Mouse (Mus musculus): ENCODE results near the gene Hoxa6. TPM values are rescaled to one million over a fixed set of nuclear protein-coding genes. Genes with fewer than 3 reads are reported as not detected.

The Hoxa6 gene
- polyA plus RNA-seq, 1 experiment, result 1.7 TPM

DNA sequence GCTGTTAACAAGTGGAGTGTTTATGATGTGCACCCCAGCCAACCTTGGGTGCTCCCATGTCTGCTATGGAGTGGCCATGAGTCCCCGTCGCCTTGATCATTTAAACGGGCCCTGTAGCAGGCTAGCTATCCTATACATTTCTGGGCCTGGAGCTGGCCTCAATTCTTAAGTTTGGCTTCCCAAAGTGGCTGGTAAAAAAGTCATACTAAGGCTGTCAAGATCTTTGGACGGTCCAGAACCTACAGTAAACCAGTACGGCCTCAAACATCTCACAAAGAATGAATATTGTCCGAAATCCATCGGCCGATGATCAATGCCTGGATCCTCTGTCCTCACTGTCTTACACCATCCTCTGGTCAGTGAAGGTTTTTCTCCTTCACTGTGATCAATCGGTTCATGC is 26.7 kb upstream of the Hoxa6 start:
- no peak overlapping the region for H3K4me3 ChIP-seq (replicated peaks; ENCODE audit: extremely low read depth, low read depth, low read length)
- no peak for DNase-seq
- TF ChIP-seq POLR2A (IDR thresholded peaks at IDR 0.05; ENCODE audit: borderline replicate concordance, extremely low read depth, low read depth, low read length) (no peak), CTCF (IDR thresholded peaks at IDR 0.05; ENCODE audit: insufficient read depth, low read length) (no peak)
- WGBS, result 35% methylated on average over 9 of the region's 9 CpGs
- H3K4me1 ChIP-seq (ENCODE audit: control insufficient read depth, insufficient read depth, low read length), result no peaks in the 10 kb centered on the region

DNA sequence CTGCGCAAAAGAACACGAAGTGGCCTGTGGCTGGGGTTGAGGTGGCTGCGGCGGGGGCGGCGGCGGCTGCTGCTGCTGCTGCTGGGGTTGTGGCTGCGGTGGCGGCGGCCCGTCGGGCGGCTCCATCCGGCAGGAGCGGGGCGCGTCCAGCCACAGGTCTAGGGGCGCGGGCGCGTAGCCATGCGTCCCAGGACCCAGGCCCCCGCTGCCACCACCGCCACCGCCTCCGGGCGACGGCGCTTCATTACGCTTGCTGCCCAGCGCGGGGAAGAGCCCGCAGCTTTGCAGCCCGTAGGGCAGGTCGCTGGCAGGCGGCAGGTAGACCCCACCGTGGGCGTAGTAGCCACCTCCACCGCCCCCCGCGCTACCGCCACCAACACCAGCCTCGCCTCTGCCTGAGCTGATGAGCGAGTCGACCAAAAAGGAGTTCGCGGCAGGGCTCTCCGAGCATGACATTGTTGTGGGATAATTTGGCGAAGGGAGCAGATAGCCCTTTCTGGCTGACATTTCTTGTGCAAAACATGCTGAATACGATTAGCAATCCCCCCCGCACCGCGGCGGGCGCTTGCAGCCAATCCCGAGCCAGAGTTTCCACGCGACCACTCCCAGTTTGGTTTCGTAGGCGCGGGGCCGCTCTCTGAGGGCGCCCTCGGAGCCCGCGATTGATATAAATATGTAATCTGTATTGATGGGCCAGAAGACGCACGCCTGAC is 26.1 kb upstream of the Hoxa6 start:
- H3K4me1 ChIP-seq (ENCODE audit: control insufficient read depth, insufficient read depth, low read length), result no peaks in the 10 kb centered on the region
- no peak for DNase-seq
- no peak overlapping the region for H3K4me3 ChIP-seq (replicated peaks; ENCODE audit: extremely low read depth, low read depth, low read length)
- no peak for TF ChIP-seq CTCF (IDR thresholded peaks at IDR 0.05; ENCODE audit: insufficient read depth, low read length)
- TF ChIP-seq POLR2A (IDR thresholded peaks at IDR 0.05; ENCODE audit: borderline replicate concordance, extremely low read depth, low read depth, low read length), result no peak
- 2% methylated on average over 65 of the region's 68 CpGs for WGBS

DNA sequence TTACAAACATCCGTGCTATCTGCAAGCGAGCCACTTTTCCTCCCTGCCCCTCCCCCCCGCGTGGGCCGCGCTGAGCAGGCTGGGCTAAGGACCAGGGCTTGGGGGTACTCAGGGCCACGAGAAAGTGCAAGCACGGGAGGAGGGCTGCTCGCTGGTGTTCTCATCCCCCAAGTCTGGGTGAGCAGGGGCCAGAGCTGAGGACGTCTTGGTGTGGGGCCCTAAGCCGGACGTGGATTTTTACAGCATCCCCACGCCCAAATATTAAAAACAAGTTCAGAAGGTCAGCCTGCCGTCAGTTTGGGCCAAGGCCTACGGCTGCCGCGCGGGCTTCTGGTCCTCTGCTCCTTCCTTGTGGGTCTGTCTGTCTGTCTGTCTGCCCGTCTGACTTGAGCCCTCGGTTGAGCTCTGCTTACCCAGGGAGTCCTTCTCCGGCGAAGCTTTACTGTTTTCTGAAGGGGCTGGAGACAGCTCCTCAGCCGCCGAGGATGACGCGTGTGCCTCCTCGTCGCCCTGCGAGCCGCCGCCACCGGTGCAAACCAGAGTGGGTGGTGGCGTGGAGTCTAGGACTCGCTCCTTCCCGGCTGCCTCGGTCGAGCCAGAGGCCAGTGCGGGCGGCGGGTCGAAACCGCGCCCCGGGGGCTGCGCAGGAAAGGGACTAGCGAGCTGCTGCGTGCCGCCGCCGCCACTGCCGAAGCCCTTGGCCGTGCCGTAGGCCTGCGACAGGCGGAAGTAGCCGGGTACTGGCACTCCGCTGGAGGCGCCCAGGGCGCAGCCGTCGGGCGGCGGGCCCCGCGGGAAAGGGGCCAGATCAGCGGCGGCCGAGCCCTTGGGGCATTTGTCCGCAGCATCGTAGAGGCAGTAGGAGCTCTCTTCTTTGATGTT is 25.3 kb upstream of the Hoxa6 start:
- 3% methylated on average over 70 of the region's 70 CpGs for WGBS
- no peak for DNase-seq
- Histone ChIP-seq H3K4me1 (ENCODE audit: control insufficient read depth, insufficient read depth, low read length) (no peaks in the 10 kb centered on the region), H3K4me3 (replicated peaks; ENCODE audit: extremely low read depth, low read depth, low read length) (no peak overlapping the region)
- no peak for TF ChIP-seq CTCF (IDR thresholded peaks at IDR 0.05; ENCODE audit: insufficient read depth, low read length)
- TF ChIP-seq POLR2A (IDR thresholded peaks at IDR 0.05; ENCODE audit: borderline replicate concordance, extremely low read depth, low read depth, low read length), result no peak

DNA sequence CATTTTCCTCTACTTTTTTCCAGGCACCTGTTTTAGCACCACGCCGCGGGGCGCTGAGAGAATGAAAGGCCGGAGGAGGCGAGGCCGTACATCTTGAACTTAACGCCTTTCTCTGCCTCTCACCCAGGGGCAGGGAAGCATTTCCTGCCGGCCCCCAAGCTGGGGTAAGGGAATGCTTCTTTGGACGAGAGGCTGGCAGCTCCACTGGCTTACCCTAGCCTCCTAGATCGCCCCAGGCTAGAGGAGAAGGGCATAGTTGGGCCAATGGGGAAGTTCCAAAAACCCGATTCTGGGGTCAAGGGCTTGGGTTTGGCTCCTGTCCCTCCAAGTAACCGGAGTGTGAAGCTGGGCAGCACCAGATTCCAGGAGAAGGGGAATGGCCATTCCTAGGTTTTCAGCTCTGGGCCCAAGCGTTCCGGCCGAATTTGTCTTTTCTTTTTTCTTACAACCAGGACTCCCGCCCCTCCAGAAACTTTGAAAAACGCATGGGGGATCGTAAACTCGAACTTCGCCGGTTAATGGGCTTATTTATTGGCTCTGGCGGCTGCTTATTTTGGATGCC is 24.5 kb upstream of the Hoxa6 start:
- TF ChIP-seq POLR2A (IDR thresholded peaks at IDR 0.05; ENCODE audit: borderline replicate concordance, extremely low read depth, low read depth, low read length), result no peak
- no peak for TF ChIP-seq CTCF (IDR thresholded peaks at IDR 0.05; ENCODE audit: insufficient read depth, low read length)
- Histone ChIP-seq H3K4me3 (replicated peaks; ENCODE audit: extremely low read depth, low read depth, low read length) (no peak overlapping the region), H3K4me1 (ENCODE audit: control insufficient read depth, insufficient read depth, low read length) (no peaks in the 10 kb centered on the region)
- 4% methylated on average over 23 of the region's 23 CpGs for WGBS
- DNase-seq, result no peak

DNA sequence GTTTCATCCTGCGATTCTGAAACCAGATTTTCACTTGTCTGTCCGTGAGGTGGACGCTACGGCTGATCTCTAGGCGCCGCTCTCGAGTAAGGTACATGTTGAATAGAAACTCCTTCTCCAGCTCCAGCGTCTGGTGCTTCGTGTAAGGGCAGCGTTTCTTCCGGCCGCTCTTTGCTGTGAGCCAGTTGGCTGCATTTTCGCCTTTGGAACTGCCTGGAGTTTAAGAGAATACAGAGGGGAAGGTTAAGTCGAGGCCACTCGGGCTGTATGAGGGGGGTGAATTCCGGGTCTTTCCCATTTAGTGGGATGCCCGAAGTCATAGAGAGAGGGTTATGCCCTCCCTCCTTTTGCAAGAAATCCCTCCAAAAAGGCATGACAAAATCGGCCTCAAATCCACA is 24.0 kb upstream of the Hoxa6 start:
- H3K4me3 ChIP-seq (replicated peaks; ENCODE audit: extremely low read depth, low read depth, low read length), result no peak overlapping the region
- TF ChIP-seq POLR2A (IDR thresholded peaks at IDR 0.05; ENCODE audit: borderline replicate concordance, extremely low read depth, low read depth, low read length) (no peak), CTCF (IDR thresholded peaks at IDR 0.05; ENCODE audit: insufficient read depth, low read length) (no peak)
- H3K4me1 ChIP-seq (ENCODE audit: control insufficient read depth, insufficient read depth, low read length), result no peaks in the 10 kb centered on the region
- WGBS, result 2% methylated on average over 18 of the region's 18 CpGs
- DNase-seq, result no peak

DNA sequence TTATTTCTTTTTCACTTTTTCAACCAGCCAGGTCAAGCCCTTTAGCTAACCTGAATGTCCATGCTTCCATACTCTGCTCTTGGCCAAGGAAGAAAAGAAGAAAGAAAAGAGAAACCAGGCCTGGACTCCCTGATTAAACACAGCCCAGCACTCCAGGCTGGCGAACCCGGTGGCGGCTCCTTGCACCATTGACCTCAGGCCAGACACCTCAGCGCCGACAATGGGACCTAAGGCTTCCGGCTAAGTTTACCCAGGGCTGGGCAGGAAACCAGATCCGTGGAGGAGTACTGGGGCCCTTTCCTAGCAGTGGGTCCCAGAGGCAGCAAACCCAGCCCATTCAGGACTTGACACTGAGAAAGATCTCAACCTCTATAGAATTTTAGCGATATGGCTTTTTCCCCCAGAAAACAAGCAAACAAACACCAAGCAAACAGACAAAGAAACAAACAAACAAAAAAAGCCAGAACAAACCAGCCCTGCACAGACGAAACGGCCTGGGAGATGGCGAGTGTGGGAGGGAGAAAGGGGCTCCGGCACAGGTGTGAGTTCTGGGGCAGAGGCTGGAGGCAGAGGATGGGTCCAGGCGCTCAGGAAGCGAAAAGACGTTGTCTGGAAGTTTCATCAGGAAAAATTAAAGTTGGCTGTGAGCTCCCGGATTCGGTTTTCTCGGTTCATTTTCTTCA is 23.5 kb upstream of the Hoxa6 start:
- Histone ChIP-seq H3K4me1 (ENCODE audit: control insufficient read depth, insufficient read depth, low read length) (no peaks in the 10 kb centered on the region), H3K4me3 (replicated peaks; ENCODE audit: extremely low read depth, low read depth, low read length) (no peak overlapping the region)
- 4% methylated on average over 18 of the region's 18 CpGs for WGBS
- TF ChIP-seq POLR2A (IDR thresholded peaks at IDR 0.05; ENCODE audit: borderline replicate concordance, extremely low read depth, low read depth, low read length), result no peak
- TF ChIP-seq CTCF (IDR thresholded peaks at IDR 0.05; ENCODE audit: insufficient read depth, low read length), result no peak
- no peak for DNase-seq

DNA sequence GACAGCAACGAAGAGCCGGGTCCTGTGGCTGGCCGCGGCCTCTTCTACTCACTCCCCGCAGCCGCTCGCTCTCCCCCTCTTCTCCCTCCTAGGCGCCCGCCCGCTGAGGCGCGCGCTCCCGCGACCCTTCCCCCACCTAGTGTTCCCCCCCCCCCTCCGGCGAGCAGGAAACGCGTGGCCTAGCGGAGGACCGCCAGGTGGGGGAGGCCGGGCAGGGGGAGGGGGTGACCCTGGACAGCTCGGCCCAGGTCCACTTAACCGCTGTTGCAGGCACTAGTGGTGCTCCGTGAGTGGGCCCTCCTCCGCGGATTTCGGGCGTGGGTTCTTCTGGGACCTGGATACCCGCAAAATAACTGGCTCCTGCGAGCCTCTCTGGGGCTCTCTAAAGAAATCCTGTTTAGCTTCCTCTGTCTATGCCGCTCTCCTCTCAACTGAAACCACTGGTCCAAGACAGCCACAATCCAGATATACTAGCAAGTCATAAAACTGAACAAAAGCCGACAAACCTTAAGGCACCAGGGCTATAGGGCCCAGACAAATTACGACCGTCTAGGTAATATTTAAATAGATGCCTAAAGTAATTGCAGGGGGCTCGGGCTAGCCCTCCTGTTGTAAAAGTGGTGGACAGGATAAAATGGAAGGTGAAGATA is 22.1 kb upstream of the Hoxa6 start, which contains the start of gene Hoxa9:
Gene Hoxa9 (minus strand): TSS at position 574 of the 650 bp plus-strand sequence.
- no peak for DNase-seq
- WGBS, result 3% methylated on average over 29 of the region's 36 CpGs
- Histone ChIP-seq H3K4me1 (ENCODE audit: control insufficient read depth, insufficient read depth, low read length) (no peaks in the 10 kb centered on the region), H3K4me3 (replicated peaks; ENCODE audit: extremely low read depth, low read depth, low read length) (no peak within 1 kb of the TSS)
- TF ChIP-seq CTCF (IDR thresholded peaks at IDR 0.05; ENCODE audit: insufficient read depth, low read length) (no peak), POLR2A (IDR thresholded peaks at IDR 0.05; ENCODE audit: borderline replicate concordance, extremely low read depth, low read depth, low read length) (no peak)

DNA sequence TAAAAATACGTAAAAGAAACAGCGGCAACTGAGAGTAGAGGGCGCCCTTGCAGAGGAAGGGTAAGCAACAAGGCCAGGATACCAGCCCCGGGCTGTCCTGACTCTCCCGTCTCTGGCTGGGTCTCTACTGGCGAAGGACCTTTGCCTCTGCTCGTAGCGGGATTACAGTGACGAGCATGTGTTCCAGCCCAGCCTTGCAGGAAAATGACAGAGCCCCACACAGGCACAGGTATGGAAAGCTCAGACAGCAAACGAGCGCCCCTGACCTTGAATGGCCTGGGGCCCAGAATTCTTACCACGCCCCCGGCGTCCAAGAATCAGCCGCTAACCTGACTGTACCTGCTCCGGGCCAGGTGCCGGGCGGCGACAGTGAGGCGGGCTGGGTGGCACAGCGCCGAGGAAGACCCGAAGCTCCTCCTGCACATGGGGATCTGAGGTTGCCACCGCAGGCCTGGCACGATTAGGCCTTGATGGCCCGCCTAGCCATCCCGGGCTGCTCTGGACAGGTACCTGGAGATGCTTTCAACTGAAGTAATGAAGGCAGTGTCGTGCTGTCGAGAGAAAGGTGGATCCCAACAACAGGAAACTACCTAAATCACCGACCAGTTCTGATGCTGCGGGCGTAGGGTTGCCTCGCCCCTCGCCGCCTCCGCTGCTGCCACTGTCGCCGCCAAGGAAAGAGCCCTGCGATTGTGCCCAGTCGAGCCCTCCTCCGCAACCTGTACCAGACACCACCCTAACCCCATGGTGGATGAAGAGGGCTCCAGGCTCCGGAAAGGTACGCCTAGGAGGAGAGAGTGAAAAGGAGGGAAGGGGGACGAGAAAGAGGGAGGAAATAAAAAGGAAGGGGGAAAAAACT is 21.3 kb upstream of the Hoxa6 start:
- TF ChIP-seq POLR2A (IDR thresholded peaks at IDR 0.05; ENCODE audit: borderline replicate concordance, extremely low read depth, low read depth, low read length) (no peak), CTCF (IDR thresholded peaks at IDR 0.05; ENCODE audit: insufficient read depth, low read length) (no peak)
- no peaks in the 10 kb centered on the region; the same call in 1 of the 2 replicates for H3K4me1 ChIP-seq (ENCODE audit: control insufficient read depth, insufficient read depth, low read length)
- no peak overlapping the region for H3K4me3 ChIP-seq (replicated peaks; ENCODE audit: extremely low read depth, low read depth, low read length)
- 6% methylated on average over 44 of the region's 44 CpGs for WGBS
- DNase-seq, result no peak

All from lung, adult 2 months (tissue).